Mouse (Mus musculus) adrenal gland, postnatal 4 days (tissue): ENCODE measurements around the gene Ptprr. TPM values are rescaled to one million over a fixed set of nuclear protein-coding genes. Genes with fewer than 3 reads are reported as not detected.

Source experiments
- DNase-seq, 2 experiments: peaks; one replicate each; pipeline ENCODE4 v3.0.0; 2021 to 2022; ENCODE audit warnings: low spot score in 2 of 2, mixed read lengths in 2 of 2
- total RNA-seq, 2 experiments: library from RNA; stranded (reverse); gene quantifications; 2 replicates each; pipeline ENCODE4 v1.2.3; 2021

Ptprr gene
- total RNA-seq, 2 experiments from 2014 or later, result 12.1 to 12.9 TPM

DNA sequence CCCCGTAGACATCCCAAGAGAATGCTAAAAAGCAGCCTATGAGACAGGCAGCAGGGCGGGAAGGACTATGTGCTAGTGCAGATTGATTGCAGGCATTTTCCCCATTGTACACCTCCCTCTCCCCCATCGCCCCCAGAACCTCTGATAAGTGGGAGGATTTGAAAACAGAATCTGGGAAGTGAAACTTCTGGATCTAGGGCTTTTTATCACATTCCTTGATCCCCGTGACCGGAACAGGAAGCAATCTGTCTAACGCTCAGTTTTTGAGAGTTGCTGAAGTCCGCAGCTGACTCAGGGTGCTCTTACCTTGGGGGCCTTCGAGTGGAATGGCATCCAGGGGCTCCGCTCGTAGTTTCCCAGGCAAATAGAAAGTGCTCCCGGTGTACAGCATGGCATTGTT, 246.5 kb downstream of the Ptprr start:
- no peak for DNase-seq

GRCm38 (mm10) chr10:116266561-116267433, 248.8 kb downstream of the Ptprr start:
- DNase-seq, result no peak

DNA sequence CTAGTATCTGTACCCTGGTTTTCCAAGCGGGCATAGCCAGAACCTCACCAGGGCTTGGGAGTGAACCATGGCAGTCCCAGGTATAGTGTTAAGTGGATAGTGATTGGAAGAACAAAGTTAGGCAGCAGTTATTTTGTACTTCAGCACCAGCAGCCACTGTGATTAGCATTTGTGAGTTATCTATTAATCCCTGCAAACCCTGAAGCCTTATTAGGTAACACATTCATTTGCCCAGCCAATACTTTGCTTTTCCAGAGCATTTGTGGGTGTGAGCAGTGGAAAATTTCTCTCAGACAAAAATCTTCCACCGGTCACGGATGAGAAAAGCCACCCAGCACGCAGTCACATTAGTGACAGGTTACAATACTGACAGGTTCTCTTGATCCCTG, 249.4 kb downstream of the Ptprr start:
- DNase-seq, result no peak

DNA sequence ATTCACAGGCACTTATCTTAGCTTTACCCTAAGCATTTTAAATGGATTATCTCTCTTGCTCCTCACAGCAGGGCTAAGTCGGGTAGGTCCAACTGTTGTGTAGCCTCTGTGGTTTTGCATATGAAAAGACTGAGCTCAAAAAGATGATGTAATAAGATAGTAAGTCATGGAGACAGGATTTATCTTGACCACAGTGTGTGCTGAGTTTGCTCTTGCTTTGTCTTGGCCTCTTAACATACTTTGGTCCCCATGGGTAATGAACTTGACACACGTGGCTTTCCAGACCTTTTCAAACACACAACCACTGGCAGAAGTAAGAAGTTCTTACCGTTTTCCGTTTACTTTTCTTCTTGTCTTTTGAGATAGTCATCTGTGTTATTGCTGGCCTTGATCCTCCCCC, 250.3 kb downstream of the Ptprr start:
- no peak for DNase-seq

- no peak for DNase-seq
Measured at GRCm38 (mm10) chr10:116270646-116271469, 252.8 kb downstream of the Ptprr start.

DNA sequence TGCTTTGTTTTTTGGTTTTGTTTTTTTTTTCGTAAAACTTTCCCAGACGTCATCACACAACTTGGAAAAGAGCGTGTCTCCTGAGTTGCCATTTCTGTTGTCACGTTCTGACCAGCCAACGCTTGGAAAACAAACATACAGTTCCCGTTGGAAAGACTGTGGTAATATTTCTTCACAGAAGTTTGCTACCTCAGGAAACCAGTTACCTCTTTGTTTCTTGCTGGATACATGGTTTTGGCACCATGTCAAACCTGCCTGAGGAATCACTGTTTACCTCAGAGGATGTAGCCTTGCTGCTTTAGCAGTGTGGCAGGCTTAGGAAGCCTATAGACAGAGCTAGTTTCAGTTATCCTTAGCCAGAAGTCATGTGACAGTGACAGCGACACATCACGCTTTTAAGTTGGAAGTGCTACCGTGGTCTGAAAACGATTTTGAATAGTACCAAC, 253.5 kb downstream of the Ptprr start:
- no peak for DNase-seq

DNA sequence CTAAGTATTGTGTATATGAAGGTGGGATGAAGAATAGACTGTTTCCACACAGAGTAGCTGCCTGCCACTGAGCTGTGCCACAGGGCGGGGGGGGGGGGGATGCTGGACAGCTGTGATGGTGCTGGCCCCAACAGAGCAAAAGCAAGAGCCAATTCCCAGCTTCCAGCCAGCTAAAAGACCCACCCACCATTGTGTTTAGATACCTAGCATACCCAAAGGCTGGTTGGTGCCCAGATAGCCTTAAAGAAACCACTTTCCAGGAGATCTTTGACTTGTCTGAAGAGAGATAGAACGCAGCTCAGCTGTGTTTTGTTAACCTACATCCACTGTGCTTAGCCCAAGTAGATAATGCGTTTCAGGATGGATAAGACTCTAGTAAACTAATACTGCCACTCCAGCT, 254.1 kb downstream of the Ptprr start:
- no peak for DNase-seq

GRCm38 (mm10) chr10:116275280-116275679, 257.3 kb downstream of the Ptprr start, which contains the start of gene Ptprb:
TSS of gene Ptprb (plus strand) at chr10:116275523.
- no peak for DNase-seq

GRCm38 (mm10) chr10:116286697-116287344, 268.8 kb downstream of the Ptprr start:
- DNase-seq, result no peak

DNA sequence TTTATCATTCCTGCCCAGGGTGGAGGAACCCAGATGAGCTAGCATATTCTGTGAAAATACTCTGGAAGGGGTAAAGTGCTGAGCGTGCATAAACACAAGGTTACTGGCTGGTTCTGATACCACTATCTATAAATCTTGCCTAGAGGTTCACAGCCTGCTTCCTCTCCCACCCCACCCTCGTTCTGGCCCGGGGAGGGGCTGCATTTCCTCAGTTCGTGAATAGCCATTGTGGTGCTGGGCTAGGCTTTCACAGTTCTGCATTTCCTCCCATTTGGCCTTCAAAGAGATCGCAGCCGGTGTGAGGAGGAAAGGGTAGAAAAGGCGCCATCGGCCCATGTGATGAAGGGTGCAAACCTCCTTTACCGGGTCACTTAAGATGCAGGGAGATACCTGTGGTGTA, 270.1 kb downstream of the Ptprr start:
- no peak for DNase-seq

GRCm38 (mm10) chr10:116290483-116290882, 272.5 kb downstream of the Ptprr start:
- no peak for DNase-seq

GRCm38 (mm10) chr10:116291153-116291755, 273.2 kb downstream of the Ptprr start:
- DNase-seq, result no peak

- DNase-seq, result no peak
Measured at GRCm38 (mm10) chr10:116296439-116296838, 278.4 kb downstream of the Ptprr start.

- DNase-seq, result no peak
Measured at GRCm38 (mm10) chr10:116297854-116298253, 279.8 kb downstream of the Ptprr start.

- DNase-seq, result no peak
Measured at GRCm38 (mm10) chr10:116300824-116301223, 282.8 kb downstream of the Ptprr start.

DNA sequence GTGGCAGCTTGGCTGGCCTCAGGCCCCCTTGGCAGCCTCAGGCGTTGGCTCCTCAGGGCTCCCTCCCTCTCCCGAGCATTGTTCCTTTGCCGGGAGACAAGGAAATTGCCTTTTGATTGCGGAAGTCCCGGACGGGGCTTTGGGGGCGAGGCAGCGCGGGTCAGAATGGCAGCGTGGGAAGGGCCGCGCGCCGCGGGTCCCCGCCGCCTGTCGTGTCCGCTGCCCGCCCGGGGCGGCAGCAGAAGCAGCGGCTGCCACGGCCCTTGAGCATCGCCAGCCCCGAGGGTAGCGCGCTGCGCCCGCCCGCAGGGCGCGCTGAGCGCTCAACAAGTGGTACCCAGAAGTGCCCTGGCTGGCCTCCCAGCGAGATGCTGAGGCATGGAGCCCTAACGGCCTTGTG, 283.2 kb downstream of the Ptprr start:
- no peak for DNase-seq

GRCm38 (mm10) chr10:116304355-116304754, 286.3 kb downstream of the Ptprr start:
- DNase-seq, result no peak

GRCm38 (mm10) chr10:116309460-116309859, 291.4 kb downstream of the Ptprr start:
- no peak for DNase-seq

DNA sequence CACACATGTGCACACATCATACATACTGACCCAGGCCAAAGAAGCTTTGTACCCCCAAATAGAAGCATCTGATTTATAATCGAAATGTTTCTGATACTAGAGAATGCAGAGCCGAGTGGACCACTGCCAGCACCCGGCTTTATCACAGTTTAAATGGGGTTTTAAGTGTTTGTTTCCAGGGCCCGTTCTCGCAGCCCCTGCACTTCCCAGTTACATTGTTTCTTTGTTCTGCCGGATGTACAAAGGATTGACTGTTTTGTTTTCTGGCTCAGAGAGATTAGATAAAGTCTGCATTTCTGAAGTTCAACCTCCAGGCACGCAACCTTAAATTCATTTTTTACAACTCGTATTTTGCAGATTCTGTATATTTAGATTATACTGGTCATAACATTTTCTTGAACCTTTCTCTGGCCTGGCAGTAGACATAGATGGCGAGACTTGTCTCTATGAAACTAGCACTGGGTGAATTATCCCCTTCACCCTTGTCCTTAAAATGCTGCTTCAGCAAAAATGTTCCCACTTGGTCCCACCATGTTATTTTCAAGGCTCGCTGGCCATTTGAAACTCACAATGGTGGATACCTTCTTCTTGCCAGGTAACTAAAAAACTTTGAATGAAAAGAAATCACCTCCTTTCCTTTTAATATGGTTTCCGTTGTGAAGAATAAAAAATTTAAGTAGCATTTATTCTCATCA, 292.6 kb downstream of the Ptprr start:
- no peak for DNase-seq

DNA sequence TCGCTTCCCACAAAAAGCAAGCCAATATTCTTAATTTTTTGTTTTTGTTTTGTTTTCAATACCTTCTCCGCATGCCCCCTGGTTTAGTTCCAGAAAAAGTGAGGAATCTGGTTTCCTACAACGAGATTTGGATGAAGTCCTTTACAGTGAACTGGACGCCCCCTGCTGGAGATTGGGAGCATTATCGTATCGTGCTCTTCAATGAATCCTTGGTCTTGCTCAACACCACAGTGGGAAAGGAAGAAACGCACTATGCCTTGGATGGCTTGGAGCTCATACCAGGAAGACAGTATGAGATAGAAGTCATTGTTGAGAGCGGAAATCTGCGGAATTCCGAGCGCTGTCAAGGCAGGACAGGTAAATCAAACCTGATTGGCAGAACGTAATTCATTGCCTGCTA, 301.2 kb downstream of the Ptprr start:
- DNase-seq, result peak; percentile 43 to 64
